In the genomic region with DNA sequence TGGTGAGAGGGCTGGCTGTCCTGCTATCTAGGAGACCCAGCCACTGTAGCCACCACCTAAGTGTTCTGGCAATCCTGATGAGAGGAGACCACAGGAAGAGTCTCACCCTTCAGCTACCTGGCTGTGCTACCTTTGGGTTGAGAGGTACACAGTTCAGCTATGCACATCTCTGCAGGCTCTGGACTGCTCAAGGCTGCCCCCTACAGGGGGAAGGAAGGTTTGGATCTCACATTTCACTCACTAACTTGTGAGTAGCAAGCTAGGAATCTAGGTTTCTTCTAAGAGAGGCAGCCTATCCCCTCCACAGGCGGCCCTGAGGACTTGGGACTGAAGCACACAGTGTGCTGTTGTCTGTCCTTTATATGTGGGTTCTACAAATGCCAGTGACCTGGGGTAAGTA, we compare ENCODE assay signal across 9 mouse cellular contexts. TPM values are rescaled to one million over a fixed set of nuclear protein-coding genes. Genes with fewer than 3 reads are reported as not detected.
DNase-seq lines count a peak whose midpoint lies in the region; ATAC-seq and TF ChIP-seq lines count a peak whose summit lies in the region.
"Had no signal": no experiment of that assay in that cellular context is flagged by ENCODE, and none has a peak within 500 bp of the region (broad histone marks: within the 10 kb centered on the region; RNA-seq: fewer than 3 reads in every experiment).

No protein-coding gene starts in this region.

- no peaks in the 10 kb centered on the region for H3K36me3 ChIP-seq in hindbrain, embryonic 10.5 days
- no peaks in the 10 kb centered on the region for H3K36me3 ChIP-seq in hindbrain, embryonic 12.5 days
- H3K36me3 ChIP-seq in liver, postnatal 0 days (replicated peaks; ENCODE audit: insufficient read depth, low read length) = no peaks in the 10 kb centered on the region

- no peak for TF ChIP-seq EP300 in liver, postnatal 0 days (IDR thresholded peaks at IDR 0.05; ENCODE audit: low read depth)

- no peaks in the 10 kb centered on the region for H3K4me1 ChIP-seq in hindbrain, embryonic 10.5 days (replicated peaks)
- no peaks in the 10 kb centered on the region for H3K4me1 ChIP-seq in hindbrain, embryonic 12.5 days
- H3K4me1 ChIP-seq in liver, postnatal 0 days (ENCODE audit: insufficient read depth) = no peaks in the 10 kb centered on the region

- WGBS in hindbrain, embryonic 10.5 days = 46% methylated on average over 1 of the region's 1 CpGs
- 13% methylated on average over 1 of the region's 1 CpGs for WGBS in hindbrain, embryonic 12.5 days
- WGBS in liver, postnatal 0 days (ENCODE audit: insufficient replicate concordance) = 25% methylated on average over 1 of the region's 1 CpGs

- no peak overlapping the region for H3K9ac ChIP-seq in hindbrain, embryonic 12.5 days
- no peak overlapping the region for H3K9ac ChIP-seq in liver, postnatal 0 days (replicated peaks)

- H3K9me3 ChIP-seq in hindbrain, embryonic 10.5 days = 0 out of 2 replicates have a peak, but pooled peaks cover 4% of the 10 kb centered on the region
- H3K9me3 ChIP-seq in hindbrain, embryonic 12.5 days (replicated peaks) = no peaks in the 10 kb centered on the region
- no peaks in the 10 kb centered on the region for H3K9me3 ChIP-seq in liver, postnatal 0 days (ENCODE audit: low read length)

- peak; percentile 60 for TF ChIP-seq CTCF in liver, postnatal 0 days (IDR thresholded peaks at IDR 0.05; ENCODE audit: low read depth)

- peaks cover 49% of the 10 kb centered on the region for H3K27me3 ChIP-seq in hindbrain, embryonic 10.5 days (ENCODE audit: insufficient read depth, poor library complexity, severe bottlenecking)
- H3K27me3 ChIP-seq in hindbrain, embryonic 12.5 days = peaks cover 31% of the 10 kb centered on the region
- H3K27me3 ChIP-seq in liver, postnatal 0 days (ENCODE audit: insufficient read depth, low read length) = peaks cover 2% of the 10 kb centered on the region; the same call in 1 of the 2 replicates

- no peak overlapping the region for H3K27ac ChIP-seq in hindbrain, embryonic 10.5 days
- H3K27ac ChIP-seq in hindbrain, embryonic 12.5 days = no peak overlapping the region
- H3K27ac ChIP-seq in liver, postnatal 0 days (ENCODE audit: low read depth) = no peak overlapping the region

- no peak for ATAC-seq in hindbrain, embryonic 12.5 days (ENCODE audit: low FRiP score)
- no peak for ATAC-seq in liver, postnatal 0 days
- no peak for ATAC-seq in activated CD4-positive, CD25-positive, alpha-beta regulatory T cell, adult 4 months

- no peak overlapping the region for H3K4me3 ChIP-seq in hindbrain, embryonic 10.5 days
- no peak overlapping the region for H3K4me3 ChIP-seq in hindbrain, embryonic 12.5 days
- H3K4me3 ChIP-seq in liver, postnatal 0 days (ENCODE audit: low read depth, low read length) = no peak overlapping the region

- no peak overlapping the region for H3K4me2 ChIP-seq in hindbrain, embryonic 12.5 days (replicated peaks)
- no peak overlapping the region for H3K4me2 ChIP-seq in liver, postnatal 0 days (ENCODE audit: low read depth, low read length)

- DNase-seq in hindbrain, embryonic 10.5 days (ENCODE audit: low spot score) = peak; percentile 36
- peak; percentile 45 to 51 for DNase-seq in B cell, adult 2 months
- DNase-seq in adrenal gland, postnatal 14 days = peak; percentile 63
- DNase-seq in liver, postnatal 0 days = peak; percentile 48
- no peak for DNase-seq in urinary bladder, postnatal 14 days (ENCODE audit: low spot score)
- DNase-seq in cerebellum, adult 9-11 months = no peak

RNA-seq across cellular contexts. Expression of gene Barx1, which starts 16.6 kb away (rescaled TPM):
- 2.9 TPM in 2 replicates for polyA plus RNA-seq in hindbrain, embryonic 10.5 days (2016; fragmentation: Nextera tagmentation; extraction: Ambion mirVana)
- 5.6 and 5.7 TPM in 2 replicates for polyA plus RNA-seq in hindbrain, embryonic 12.5 days (2016; fragmentation: Nextera tagmentation; extraction: Ambion mirVana)
- total RNA-seq in adrenal gland, postnatal 14 days (2021) = not detected in 2 replicates
- 0.25 and 0.37 TPM in 2 replicates for polyA plus RNA-seq in liver, postnatal 0 days (2015; fragmentation: Nextera tagmentation; extraction: Ambion mirVana)
- not detected for polyA plus RNA-seq in activated CD4-positive, CD25-positive, alpha-beta regulatory T cell, adult 4 months (2017; shearing (Covaris generic))
- total RNA-seq: layer of hippocampus, postnatal 10 days had no signal

RNA-seq across cellular contexts. Expression of gene Ptpdc1, which starts 53.9 kb away (rescaled TPM):
- 7.6 and 9.6 TPM in 2 replicates for polyA plus RNA-seq in hindbrain, embryonic 10.5 days (2016; fragmentation: Nextera tagmentation; extraction: Ambion mirVana)
- polyA plus RNA-seq in hindbrain, embryonic 12.5 days (2016; fragmentation: Nextera tagmentation; extraction: Ambion mirVana) = 20.5 and 21.4 TPM in 2 replicates
- 7.2 and 7.8 TPM in 2 replicates for total RNA-seq in adrenal gland, postnatal 14 days (2021)
- polyA plus RNA-seq in liver, postnatal 0 days (2015; fragmentation: Nextera tagmentation; extraction: Ambion mirVana) = 0.56 and 0.58 TPM in 2 replicates
- under 1 TPM; 0.22 to 0.50 TPM for polyA plus RNA-seq in activated CD4-positive, CD25-positive, alpha-beta regulatory T cell, adult 4 months (2017; shearing (Covaris generic))

Comparison
In these comparisons a context has a peak if more than half of its experiments do, and no peak if none do; other contexts are left out.
1. DNase-seq: peak in hindbrain, embryonic 10.5 days (single experiment), B cell, adult 2 months (2 of 2), adrenal gland, postnatal 14 days (single experiment) and liver, postnatal 0 days (single experiment); none in urinary bladder, postnatal 14 days (single experiment) and cerebellum, adult 9-11 months (single experiment).